Mouse (Mus musculus) brain, embryonic 14.5 days (tissue): Measurements from ENCODE around the gene Calr4.

Experiments used
- CTCF ChIP-seq: fragments of 200-500 bp; IDR thresholded peaks from 2 replicates; pipeline ENCODE4 v1.5.1; 2012; ENCODE audit warnings: inconsistent platforms, mild to moderate bottlenecking, moderate library complexity, borderline replicate concordance; ENCODE audit not compliant: insufficient read depth, insufficient read length; ENCODE audit errors: extremely low read depth
- POLR2A ChIP-seq: fragments of 200-500 bp; IDR thresholded peaks from 2 replicates; pipeline ENCODE4 v1.6.1; 2012; ENCODE audit warnings: mild to moderate bottlenecking, inconsistent platforms, borderline replicate concordance; ENCODE audit not compliant: poor library complexity, insufficient read depth, insufficient read length, severe bottlenecking; ENCODE audit errors: extremely low read depth

DNA sequence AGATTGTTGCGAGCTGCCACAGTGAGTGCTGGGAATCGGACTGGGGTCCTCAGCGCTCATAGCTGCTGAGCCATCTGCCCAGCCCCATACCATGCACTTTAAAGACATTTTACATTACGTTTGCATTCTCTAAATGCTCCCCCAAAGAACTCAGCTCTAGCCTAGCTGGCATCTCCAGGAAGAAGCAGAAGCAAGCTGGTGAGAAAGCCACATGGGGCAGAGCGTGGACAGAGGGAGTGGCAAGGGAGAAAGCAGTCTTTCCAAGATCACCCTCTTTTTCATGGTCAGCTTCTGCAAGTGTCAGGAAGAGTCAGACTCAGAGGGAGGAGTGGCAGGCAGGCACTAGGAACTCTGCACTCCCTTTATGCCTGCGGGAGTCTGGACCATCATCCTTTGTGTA is 22.5 kb downstream of the Calr4 start:
- TF ChIP-seq CTCF (no peak), POLR2A (no peak)
